Mouse (Mus musculus) neural tube, embryonic 11.5 days (tissue): ENCODE measurements around the gene Tesc. TPM values are rescaled to one million over a fixed set of nuclear protein-coding genes. Genes with fewer than 3 reads are reported as not detected.

Experiments used
- ATAC-seq: fragments of 200-750 bp; cut with Nextera tagmentation; 2 replicates; pipeline ENCODE4 v1.8.0; 2017; ENCODE audit warnings: moderate number of reproducible peaks, mild to moderate bottlenecking, moderate TSS enrichment, moderate library complexity; ENCODE audit not compliant: insufficient read depth, low FRiP score, low TSS enrichment
- DNase-seq: peaks from one replicate; pipeline ENCODE4 v3.0.0-alpha.2; 2015; ENCODE audit warnings: low spot score
- H3K27ac ChIP-seq: fragments of 300-500 bp; sonication (generic); 2 replicates; pipeline ENCODE4 v1.5.1; 2014; ENCODE audit warnings: low read depth, mild to moderate bottlenecking, low read length
- H3K27me3 ChIP-seq: fragments of 300-500 bp; sonication (generic); 2 replicates; pipeline ENCODE4 v1.6.1; 2014; ENCODE audit warnings: mild to moderate bottlenecking, low read length, mixed read lengths; ENCODE audit not compliant: control insufficient read depth, insufficient read depth
- H3K36me3 ChIP-seq: fragments of 300-500 bp; sonication (generic); 2 replicates; pipeline ENCODE4 v1.6.1; 2014; ENCODE audit warnings: mild to moderate bottlenecking, low read length, moderate library complexity, mixed read lengths; ENCODE audit not compliant: control insufficient read depth, insufficient read depth
- H3K4me1 ChIP-seq: fragments of 300-500 bp; sonication (generic); 2 replicates; pipeline ENCODE4 v1.6.1; 2014; ENCODE audit warnings: low read length, mixed read lengths; ENCODE audit not compliant: control insufficient read depth, insufficient read depth
- H3K4me2 ChIP-seq: fragments of 300-500 bp; sonication (generic); 2 replicates; pipeline ENCODE4 v1.6.1; 2014; ENCODE audit warnings: low read depth, mild to moderate bottlenecking, moderate library complexity
- H3K4me3 ChIP-seq: fragments of 300-500 bp; sonication (generic); 2 replicates; pipeline ENCODE4 v1.5.1; 2014; ENCODE audit warnings: low read depth, low read length
- H3K9ac ChIP-seq: fragments of 300-500 bp; sonication (generic); 2 replicates; pipeline ENCODE4 v1.6.1; 2014; ENCODE audit warnings: mild to moderate bottlenecking, low read length
- H3K9me3 ChIP-seq: fragments of 300-500 bp; sonication (generic); 2 replicates; pipeline ENCODE4 v1.6.1; 2016; ENCODE audit warnings: low read length; ENCODE audit not compliant: control insufficient read depth
- WGBS: fragments of 180-500 bp; shearing (Covaris S2); extraction: QIAGEN DNeasy Blood & Tissue Kit; methylation state at CpG from one replicate; pipeline ENCODE4 v1.1.7; 2014; 5-methylcytosine and 5-hydroxymethylcytosine counted together
- polyA plus RNA-seq: library from polyadenylated mRNA; unstranded; fragments of >200 nt; fragmentation: Nextera tagmentation; extraction: Ambion mirVana; gene quantifications from 2 replicates; pipeline ENCODE4 v1.2.1, GENCODE M21; 2014

Tesc gene
- polyA plus RNA-seq, 1 experiment from 2014 or later: 0.46 TPM

DNA sequence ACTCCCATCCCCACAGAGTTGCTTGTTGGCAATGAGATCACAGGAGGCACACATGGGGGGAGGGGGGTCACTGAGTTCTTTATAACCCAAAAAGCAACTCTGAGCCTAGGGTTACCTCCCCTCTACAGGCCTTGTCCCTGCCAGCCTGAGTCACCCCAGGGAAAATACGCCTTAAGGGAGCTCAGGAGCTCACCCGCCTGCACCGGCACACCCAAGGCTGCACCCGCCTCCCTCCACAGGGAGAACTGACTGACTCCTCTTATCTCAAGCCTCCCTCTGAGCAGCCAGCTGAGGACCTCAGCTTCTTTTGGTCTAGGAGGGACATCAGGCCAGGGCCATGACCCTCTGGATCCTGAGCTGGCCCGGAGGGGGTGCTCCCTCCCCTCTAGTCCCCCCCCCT is 3.5 kb downstream of the Tesc start:
- Histone ChIP-seq H3K27me3 (peaks cover 45% of the 10 kb centered on the region), H3K9me3 (no peaks in the 10 kb centered on the region), H3K4me2 (no peak overlapping the region), H3K27ac (no peak overlapping the region), H3K36me3 (no peaks in the 10 kb centered on the region), H3K9ac (no peak overlapping the region), H3K4me1 (peaks cover 23% of the 10 kb centered on the region), H3K4me3 (no peak overlapping the region)
- DNase-seq: no peak
- 64% methylated on average over 5 of the region's 5 CpGs for WGBS
- no peak for ATAC-seq

DNA sequence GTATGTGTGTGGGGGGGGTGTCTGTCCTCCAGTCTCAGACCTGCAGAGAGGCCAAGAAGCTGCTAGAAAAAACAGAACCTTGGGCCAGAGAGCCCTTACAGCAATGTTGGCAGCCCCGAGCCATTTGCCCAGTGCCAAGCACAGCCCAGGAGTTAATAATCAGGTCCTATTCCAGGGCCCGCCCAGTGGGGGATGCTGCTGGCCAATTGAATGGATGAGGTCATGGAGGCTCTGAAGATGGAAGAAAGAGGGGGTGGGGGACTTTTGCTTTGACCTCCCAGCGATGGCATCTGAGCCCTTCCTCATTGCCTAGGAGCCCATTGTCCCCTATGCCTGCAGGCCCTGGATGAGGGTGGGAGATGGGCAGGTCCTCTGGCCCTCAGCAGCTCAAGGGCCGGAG is 4.0 kb downstream of the Tesc start:
- no peak for DNase-seq
- no peak for ATAC-seq
- no peaks in the 10 kb centered on the region for H3K36me3 ChIP-seq
- 53% methylated on average over 4 of the region's 4 CpGs for WGBS
- no peak overlapping the region for H3K4me3 ChIP-seq
- no peaks in the 10 kb centered on the region for H3K9me3 ChIP-seq
- H3K9ac ChIP-seq: no peak overlapping the region
- H3K27me3 ChIP-seq: peaks cover 40% of the 10 kb centered on the region
- no peak overlapping the region for H3K27ac ChIP-seq
- H3K4me2 ChIP-seq: no peak overlapping the region
- peaks cover 21% of the 10 kb centered on the region for H3K4me1 ChIP-seq

DNA sequence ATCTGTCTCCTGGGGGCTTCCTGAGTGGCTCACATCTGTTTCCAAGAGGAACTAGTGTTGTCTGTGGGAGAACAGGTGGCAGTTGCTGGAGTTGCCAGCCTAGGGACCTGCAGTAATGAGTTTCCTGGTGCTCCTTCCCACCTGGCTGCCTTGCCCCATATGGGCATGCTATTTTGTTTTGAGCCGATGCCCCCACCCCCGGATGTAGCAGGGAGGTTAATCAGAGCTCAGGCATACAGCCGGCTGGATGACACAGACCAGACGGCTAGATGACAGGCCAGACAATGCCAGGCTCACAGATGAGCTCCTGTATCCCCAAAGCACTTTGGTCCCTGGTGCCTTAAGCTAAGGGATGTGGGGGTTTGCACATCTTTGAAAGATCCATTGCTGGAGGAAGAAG is 5.8 kb downstream of the Tesc start:
- Histone ChIP-seq H3K36me3 (no peaks in the 10 kb centered on the region), H3K4me3 (no peak overlapping the region), H3K9me3 (no peaks in the 10 kb centered on the region), H3K4me2 (no peak overlapping the region), H3K27me3 (peaks cover 22% of the 10 kb centered on the region), H3K4me1 (peaks cover 15% of the 10 kb centered on the region), H3K27ac (no peak overlapping the region), H3K9ac (no peak overlapping the region)
- ATAC-seq: no peak
- WGBS: 54% methylated on average over 4 of the region's 4 CpGs
- no peak for DNase-seq

DNA sequence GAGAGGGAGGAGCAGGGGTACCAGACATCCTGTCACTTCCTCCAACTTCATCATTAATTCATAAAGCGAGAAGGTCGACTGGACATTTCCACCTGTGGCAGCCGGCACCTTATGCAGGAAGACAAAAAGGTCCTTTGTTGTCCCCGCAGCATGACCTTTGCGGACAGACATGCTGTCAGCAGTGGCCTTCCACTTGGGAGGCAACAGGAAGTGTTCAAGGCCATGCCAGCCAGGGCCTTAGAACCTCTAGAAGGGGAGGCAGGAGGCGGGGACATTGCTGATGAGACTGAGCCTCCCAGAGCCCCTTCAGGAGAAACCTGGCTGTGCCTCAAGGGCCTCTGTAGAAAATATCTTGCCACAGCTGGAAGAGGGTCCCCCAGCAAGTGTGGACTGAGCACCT is 6.2 kb downstream of the Tesc start:
- Histone ChIP-seq H3K9me3 (no peaks in the 10 kb centered on the region), H3K4me3 (no peak overlapping the region), H3K27me3 (peaks cover 18% of the 10 kb centered on the region), H3K36me3 (no peaks in the 10 kb centered on the region), H3K9ac (no peak overlapping the region), H3K27ac (no peak overlapping the region), H3K4me1 (peaks cover 11% of the 10 kb centered on the region; the same call in 1 of the 2 replicates), H3K4me2 (no peak overlapping the region)
- DNase-seq (no peak), ATAC-seq (no peak)
- 70% methylated on average over 6 of the region's 6 CpGs for WGBS

DNA sequence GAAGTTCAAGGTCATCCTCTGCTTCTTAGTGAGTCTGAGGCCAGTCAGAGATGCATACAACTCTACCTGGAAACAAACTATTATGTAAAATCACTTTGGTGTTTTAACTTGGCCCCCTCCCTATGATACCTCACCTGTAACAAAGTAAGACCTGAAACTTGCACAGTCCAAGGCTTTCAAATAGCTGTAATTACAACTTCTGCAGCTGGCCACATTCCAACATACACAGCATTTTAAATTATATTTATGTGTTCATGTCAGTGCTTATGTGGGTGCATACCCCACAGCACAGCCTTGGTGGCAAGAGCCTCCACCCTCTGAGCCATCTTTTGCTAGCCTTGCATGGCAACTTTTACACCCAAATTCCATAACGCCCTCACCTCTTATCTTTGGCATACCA is 7.1 kb downstream of the Tesc start:
- no peaks in the 10 kb centered on the region for H3K36me3 ChIP-seq
- peaks cover 9% of the 10 kb centered on the region; the same call in 1 of the 2 replicates for H3K27me3 ChIP-seq
- H3K9me3 ChIP-seq: no peaks in the 10 kb centered on the region
- H3K9ac ChIP-seq: no peak overlapping the region
- H3K4me1 ChIP-seq: 0 out of 2 replicates have a peak, but pooled peaks cover 5% of the 10 kb centered on the region
- 89% methylated on average over 1 of the region's 1 CpGs for WGBS
- ATAC-seq (no peak), DNase-seq (no peak)
- no peak overlapping the region for H3K4me3 ChIP-seq
- H3K27ac ChIP-seq: no peak overlapping the region
- no peak overlapping the region for H3K4me2 ChIP-seq

DNA sequence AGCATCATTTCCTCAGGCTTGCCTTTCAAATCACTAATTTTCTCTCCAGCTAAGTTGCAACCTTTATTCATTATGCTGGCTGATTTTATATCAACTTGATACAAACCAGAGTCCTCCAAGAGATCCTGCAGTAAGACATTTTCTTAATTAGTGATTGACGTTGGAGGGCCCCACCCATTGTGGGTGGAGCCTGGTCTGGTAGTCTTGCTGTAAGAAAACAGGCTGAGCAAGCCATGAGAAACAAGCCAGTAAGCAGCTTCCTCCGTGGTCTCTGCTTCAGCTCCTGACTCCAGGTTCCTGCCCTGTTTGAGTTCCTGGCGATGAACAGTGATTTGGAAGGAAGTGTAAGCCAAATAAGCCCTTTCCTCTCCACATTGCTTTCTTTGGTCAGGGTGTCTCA is 8.2 kb downstream of the Tesc start:
- no peaks in the 10 kb centered on the region for H3K36me3 ChIP-seq
- no peak overlapping the region for H3K27ac ChIP-seq
- H3K9me3 ChIP-seq: no peaks in the 10 kb centered on the region
- no peak overlapping the region for H3K4me2 ChIP-seq
- 0 out of 2 replicates have a peak, but pooled peaks cover 5% of the 10 kb centered on the region for H3K4me1 ChIP-seq
- DNase-seq (no peak), ATAC-seq (no peak)
- 63% methylated on average over 3 of the region's 3 CpGs for WGBS
- H3K9ac ChIP-seq: no peak overlapping the region
- no peak overlapping the region for H3K4me3 ChIP-seq
- no peaks in the 10 kb centered on the region; the same call in 1 of the 2 replicates for H3K27me3 ChIP-seq

DNA sequence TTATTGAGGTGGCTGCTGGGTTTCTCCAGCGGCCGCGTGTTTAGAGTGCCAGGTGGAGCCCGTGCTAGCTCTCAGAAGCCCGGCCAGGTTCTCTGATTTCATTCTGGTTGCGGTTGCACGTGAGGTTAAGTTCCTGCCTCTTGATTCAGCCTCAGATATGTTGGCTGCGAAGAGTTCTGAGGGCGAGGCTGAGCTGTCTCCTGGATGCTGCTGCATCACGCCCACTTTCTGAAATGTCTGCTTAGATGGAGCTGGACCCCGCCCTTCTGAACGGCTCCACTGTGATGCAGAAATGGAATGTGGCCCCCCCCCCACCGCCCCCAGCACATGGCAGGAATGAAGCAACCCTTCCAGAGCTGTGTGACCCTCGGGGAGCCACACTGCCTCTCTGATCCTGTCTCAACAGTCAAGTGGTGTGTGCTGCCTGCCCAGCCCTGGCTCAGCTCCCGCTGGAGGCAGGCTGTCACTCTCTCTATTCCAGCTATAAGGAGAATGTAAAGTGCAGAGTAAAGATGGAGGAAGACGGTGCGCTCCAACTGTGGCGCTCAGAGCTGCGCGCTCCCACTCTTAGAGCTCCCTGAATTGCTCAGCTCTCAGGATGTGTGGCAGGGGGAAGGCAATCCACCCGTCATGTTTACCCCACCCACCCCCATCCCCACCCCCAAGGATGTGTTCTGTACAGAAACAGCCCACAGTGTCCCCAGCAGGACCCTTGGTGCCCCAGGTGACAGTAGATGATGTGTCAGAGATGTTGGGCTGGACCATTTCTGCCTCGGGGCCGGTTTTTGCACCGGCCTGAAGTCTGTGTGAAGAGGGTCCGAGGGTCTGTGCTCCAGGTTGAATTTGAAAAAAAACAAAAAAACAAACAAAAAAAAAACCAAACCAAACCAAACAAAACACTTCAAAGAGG is 9.6 kb downstream of the Tesc start:
- Histone ChIP-seq H3K9ac (no peak overlapping the region; the same call in 1 of the 2 replicates), H3K4me1 (0 out of 2 replicates have a peak, but pooled peaks cover 5% of the 10 kb centered on the region), H3K4me2 (peak overlapping the region; percentile 1; the same call in 1 of the 2 replicates), H3K36me3 (no peaks in the 10 kb centered on the region), H3K27ac (no peak overlapping the region), H3K27me3 (no peaks in the 10 kb centered on the region), H3K4me3 (no peak overlapping the region), H3K9me3 (no peaks in the 10 kb centered on the region)
- ATAC-seq (no peak), DNase-seq (no peak)
- 43% methylated on average over 25 of the region's 25 CpGs for WGBS

DNA sequence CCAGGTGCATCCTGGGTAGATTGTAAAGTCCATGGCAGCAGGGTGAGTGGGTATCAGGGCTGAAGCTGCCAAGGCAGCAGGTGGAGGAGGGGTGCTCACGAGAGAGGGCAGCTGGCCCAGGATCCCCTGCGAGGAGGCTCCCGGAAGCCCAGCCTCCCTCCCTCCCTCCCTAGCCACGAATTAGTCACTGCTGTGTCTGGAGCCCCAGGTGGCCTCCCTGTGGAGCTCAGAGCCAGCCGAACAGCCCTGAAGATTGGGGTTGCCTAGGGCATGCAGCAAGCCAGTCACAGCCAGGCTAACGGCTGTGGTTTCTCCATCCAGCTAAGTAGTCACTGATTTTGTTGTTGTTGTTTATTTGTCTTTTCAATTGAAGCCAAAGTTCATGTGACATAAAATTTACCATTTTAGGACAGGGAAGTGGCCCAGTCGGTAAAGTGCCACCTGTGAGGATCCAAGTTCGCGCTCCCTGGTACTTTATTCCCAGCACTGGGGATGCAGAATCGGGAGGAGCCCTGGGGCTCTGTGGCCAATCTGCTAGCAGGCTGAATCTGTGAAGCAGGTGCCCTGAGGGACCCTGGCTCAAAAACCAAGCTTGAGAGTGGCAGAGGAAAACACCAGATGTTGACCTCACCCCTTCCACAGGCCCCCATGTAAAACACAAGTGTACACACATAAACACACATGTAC is 10.4 kb downstream of the Tesc start:
- Histone ChIP-seq H3K36me3 (no peaks in the 10 kb centered on the region), H3K9ac (no peak overlapping the region), H3K4me1 (0 out of 2 replicates have a peak, but pooled peaks cover 5% of the 10 kb centered on the region), H3K4me2 (peak overlapping the region; percentile 1; the same call in 1 of the 2 replicates), H3K27ac (no peak overlapping the region), H3K4me3 (no peak overlapping the region), H3K9me3 (no peaks in the 10 kb centered on the region), H3K27me3 (no peaks in the 10 kb centered on the region)
- DNase-seq (peak; percentile 67), ATAC-seq (peak; percentile 74)
- WGBS: 15% methylated on average over 10 of the region's 10 CpGs
